Mouse (Mus musculus) stomach, embryonic 15.5 days (tissue): ENCODE measurements around the gene Nwd1. TPM values are rescaled to one million over a fixed set of nuclear protein-coding genes. Genes with fewer than 3 reads are reported as not detected.
A peak's percentile ranks its signal among the peaks of the same experiment; 100 is the strongest.

ENCODE experiments used
- ATAC-seq: fragments of 200-750 bp; cut with Nextera tagmentation; 2 replicates; pipeline ENCODE4 v1.8.0; 2017; ENCODE audit warnings: low read depth, moderate number of reproducible peaks, moderate TSS enrichment; ENCODE audit not compliant: insufficient read depth, low FRiP score
- H3K27ac ChIP-seq: fragments of 300-500 bp; sonication (generic); 2 replicates; pipeline ENCODE4 v1.5.1; 2015; ENCODE audit warnings: mild to moderate bottlenecking, inconsistent platforms
- H3K27me3 ChIP-seq: fragments of 300-500 bp; sonication (generic); replicated peaks from 2 replicates; pipeline ENCODE4 v1.6.1; 2015; ENCODE audit warnings: inconsistent platforms
- H3K36me3 ChIP-seq: fragments of 300-500 bp; sonication (generic); 2 replicates; pipeline ENCODE4 v1.6.1; 2015; ENCODE audit warnings: inconsistent platforms
- H3K4me1 ChIP-seq: fragments of 300-500 bp; sonication (generic); 2 replicates; pipeline ENCODE4 v1.6.1; 2015; ENCODE audit warnings: inconsistent platforms
- H3K4me2 ChIP-seq: fragments of 300-500 bp; sonication (generic); 2 replicates; pipeline ENCODE4 v1.6.1; 2015; ENCODE audit warnings: mild to moderate bottlenecking, inconsistent platforms
- H3K4me3 ChIP-seq: fragments of 300-500 bp; sonication (generic); replicated peaks from 2 replicates; pipeline ENCODE4 v1.5.1; 2015; ENCODE audit warnings: inconsistent platforms
- H3K9ac ChIP-seq: fragments of 300-500 bp; sonication (generic); 2 replicates; pipeline ENCODE4 v1.6.1; 2015; ENCODE audit warnings: inconsistent platforms
- H3K9me3 ChIP-seq: fragments of 300-500 bp; sonication (generic); 2 replicates; pipeline ENCODE4 v1.6.1; 2016; ENCODE audit warnings: inconsistent platforms
- WGBS: fragments of 180-500 bp; shearing (Covaris S2); methylation state at CpG from one replicate; pipeline ENCODE4 v1.1.7; 2015; 5-methylcytosine and 5-hydroxymethylcytosine counted together
- polyA plus RNA-seq: library from polyadenylated mRNA; unstranded; fragments of >200 nt; fragmentation: Nextera tagmentation; extraction: Ambion mirVana; gene quantifications from 2 replicates; pipeline ENCODE4 v1.2.1, GENCODE M21; 2015

Gene Nwd1
- 0.12 and 0.14 TPM in 2 replicates for polyA plus RNA-seq

DNA sequence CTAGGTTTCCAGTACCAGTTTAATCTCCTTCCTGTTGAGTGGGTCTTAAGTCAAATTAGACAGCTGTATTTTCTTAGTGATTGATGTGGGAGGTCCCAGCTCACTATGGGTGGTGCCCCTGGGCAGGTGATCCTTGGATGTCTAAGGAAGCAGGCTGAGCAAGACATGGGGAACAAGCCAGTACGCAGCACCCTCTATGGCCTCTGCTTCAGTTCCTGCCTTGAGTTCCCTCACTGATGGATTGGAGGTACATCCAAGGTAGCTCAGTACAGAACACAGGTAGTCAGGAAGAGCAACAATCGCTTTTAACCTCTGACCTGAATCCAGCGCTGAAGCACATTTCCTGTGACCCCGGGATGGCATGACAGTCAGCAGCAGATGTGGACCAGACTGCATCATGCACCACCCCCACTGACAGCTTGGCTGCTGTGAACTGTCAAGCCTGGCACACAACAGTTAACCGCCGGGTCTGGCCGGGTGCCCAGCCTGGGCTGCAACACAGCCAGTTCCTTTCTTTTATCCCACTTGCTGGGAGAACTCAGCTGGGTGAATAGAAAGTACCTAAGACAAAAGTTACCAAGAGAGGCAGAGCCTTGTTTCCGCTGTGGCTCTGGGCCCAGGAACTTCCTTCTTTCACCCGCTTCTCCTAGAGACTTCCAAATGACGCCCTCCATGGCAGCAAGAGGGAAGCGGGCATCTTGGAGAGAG, at the start of gene Nwd1:
Gene Nwd1, plus strand, starts transcription at position 652 of the 708 bp plus-strand sequence.
- 33% methylated on average over 11 of the region's 11 CpGs for WGBS
- Histone ChIP-seq H3K4me1 (no peaks in the 10 kb centered on the region), H3K4me2 (no peak within 1 kb of the TSS), H3K9me3 (no peaks in the 10 kb centered on the region), H3K9ac (no peak within 1 kb of the TSS), H3K27ac (peak within 1 kb of the TSS; percentile 16; the same call in 1 of the 2 replicates), H3K4me3 (no peak within 1 kb of the TSS), H3K36me3 (no peaks in the 10 kb centered on the region), H3K27me3 (no peaks in the 10 kb centered on the region)
- peak; percentile 35; the same call in 1 of the 2 replicates for ATAC-seq

- WGBS, result 93% methylated on average over 1 of the region's 1 CpGs
- H3K36me3 ChIP-seq, result no peaks in the 10 kb centered on the region
Measured at GRCm38 (mm10) chr8:72642885-72643284, 3.6 kb upstream of the Nwd1 start.

DNA sequence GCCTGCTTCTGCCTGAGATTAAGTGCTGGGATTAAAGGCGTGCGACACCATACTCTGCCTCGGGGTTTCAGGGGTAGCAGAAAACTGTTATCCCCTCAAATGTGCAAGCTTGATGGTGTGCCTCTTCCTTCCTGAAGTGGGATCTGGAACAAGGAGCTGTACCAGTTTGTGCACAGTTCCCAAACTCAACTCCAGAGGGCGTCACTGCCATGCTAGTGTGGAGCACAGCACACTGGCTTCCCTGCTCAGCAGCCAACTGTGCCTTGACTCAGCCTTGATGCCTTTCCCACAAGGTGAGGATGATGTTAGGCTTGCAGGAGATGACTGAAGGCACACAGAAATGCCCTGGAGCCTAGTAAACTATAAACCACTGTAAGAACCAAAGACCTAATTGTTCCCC, 1.9 kb upstream of the Nwd1 start:
- no peaks in the 10 kb centered on the region for H3K27me3 ChIP-seq
- ATAC-seq, result no peak
- H3K4me1 ChIP-seq, result no peaks in the 10 kb centered on the region
- WGBS, result 64% methylated on average over 4 of the region's 4 CpGs
- no peaks in the 10 kb centered on the region for H3K9me3 ChIP-seq
- H3K9ac ChIP-seq, result no peak overlapping the region
- H3K4me2 ChIP-seq, result no peak overlapping the region
- H3K27ac ChIP-seq, result no peak overlapping the region
- no peak overlapping the region for H3K4me3 ChIP-seq
- H3K36me3 ChIP-seq, result no peaks in the 10 kb centered on the region

More at GRCm38 (mm10) chr8:72642885-72643284, 3.6 kb upstream of the Nwd1 start:
- Histone ChIP-seq H3K4me1 (no peaks in the 10 kb centered on the region), H3K27me3 (no peaks in the 10 kb centered on the region), H3K4me2 (no peak overlapping the region), H3K27ac (no peak overlapping the region), H3K9ac (no peak overlapping the region), H3K9me3 (no peaks in the 10 kb centered on the region), H3K4me3 (no peak overlapping the region)
- ATAC-seq, result no peak

DNA sequence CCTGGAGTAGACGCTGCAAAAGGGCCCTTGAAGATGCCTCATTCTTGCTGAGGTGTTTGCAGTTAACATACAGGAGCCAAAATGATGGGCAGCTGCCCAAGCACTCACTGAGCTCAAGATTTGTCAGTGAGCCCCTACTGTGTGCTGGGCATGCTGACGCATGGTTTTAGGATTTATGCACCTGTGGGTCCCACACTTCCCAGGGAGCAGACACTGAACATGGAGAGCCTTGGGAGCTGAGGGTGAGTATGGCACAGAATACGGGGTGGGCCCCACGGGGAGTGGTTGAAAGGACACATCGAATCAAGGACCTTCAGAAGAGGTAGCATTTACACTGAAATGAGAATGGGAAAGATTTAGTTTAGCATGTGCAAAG, 245 bp downstream of the Nwd1 start:
- Histone ChIP-seq H3K36me3 (no peaks in the 10 kb centered on the region), H3K9me3 (no peaks in the 10 kb centered on the region), H3K27me3 (no peaks in the 10 kb centered on the region), H3K4me1 (no peaks in the 10 kb centered on the region), H3K4me2 (no peak overlapping the region), H3K4me3 (no peak overlapping the region), H3K27ac (peak overlapping the region; percentile 16; the same call in 1 of the 2 replicates), H3K9ac (no peak overlapping the region)
- ATAC-seq, result no peak
- 74% methylated on average over 5 of the region's 5 CpGs for WGBS

DNA sequence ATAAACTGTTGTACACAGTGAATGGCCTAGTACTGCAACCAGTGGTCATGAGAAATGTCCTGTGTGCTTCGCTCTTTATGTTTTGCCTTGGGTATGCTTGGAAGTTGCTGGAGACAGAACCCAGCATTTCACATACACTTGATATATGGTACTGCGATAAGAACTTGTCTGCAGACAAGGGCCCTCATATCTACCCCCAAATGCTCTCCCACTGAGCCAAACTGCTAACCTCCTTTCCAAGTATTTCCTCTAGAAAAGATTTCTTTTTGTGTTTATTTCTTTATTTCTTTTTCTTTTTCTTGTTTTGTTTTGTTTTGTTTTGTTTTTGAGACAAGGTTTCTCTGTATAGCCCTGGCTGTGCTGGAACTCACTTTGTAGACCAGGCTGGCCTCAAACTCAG, 4.2 kb downstream of the Nwd1 start:
- no peak overlapping the region for H3K27ac ChIP-seq
- no peaks in the 10 kb centered on the region for H3K36me3 ChIP-seq
- no peaks in the 10 kb centered on the region for H3K27me3 ChIP-seq
- H3K4me1 ChIP-seq, result 0 out of 2 replicates have a peak, but pooled peaks cover 3% of the 10 kb centered on the region
- no peak for ATAC-seq
- WGBS, result 84% methylated on average over 2 of the region's 2 CpGs
- no peak overlapping the region for H3K4me3 ChIP-seq
- no peak overlapping the region for H3K4me2 ChIP-seq
- no peaks in the 10 kb centered on the region for H3K9me3 ChIP-seq
- H3K9ac ChIP-seq, result no peak overlapping the region

DNA sequence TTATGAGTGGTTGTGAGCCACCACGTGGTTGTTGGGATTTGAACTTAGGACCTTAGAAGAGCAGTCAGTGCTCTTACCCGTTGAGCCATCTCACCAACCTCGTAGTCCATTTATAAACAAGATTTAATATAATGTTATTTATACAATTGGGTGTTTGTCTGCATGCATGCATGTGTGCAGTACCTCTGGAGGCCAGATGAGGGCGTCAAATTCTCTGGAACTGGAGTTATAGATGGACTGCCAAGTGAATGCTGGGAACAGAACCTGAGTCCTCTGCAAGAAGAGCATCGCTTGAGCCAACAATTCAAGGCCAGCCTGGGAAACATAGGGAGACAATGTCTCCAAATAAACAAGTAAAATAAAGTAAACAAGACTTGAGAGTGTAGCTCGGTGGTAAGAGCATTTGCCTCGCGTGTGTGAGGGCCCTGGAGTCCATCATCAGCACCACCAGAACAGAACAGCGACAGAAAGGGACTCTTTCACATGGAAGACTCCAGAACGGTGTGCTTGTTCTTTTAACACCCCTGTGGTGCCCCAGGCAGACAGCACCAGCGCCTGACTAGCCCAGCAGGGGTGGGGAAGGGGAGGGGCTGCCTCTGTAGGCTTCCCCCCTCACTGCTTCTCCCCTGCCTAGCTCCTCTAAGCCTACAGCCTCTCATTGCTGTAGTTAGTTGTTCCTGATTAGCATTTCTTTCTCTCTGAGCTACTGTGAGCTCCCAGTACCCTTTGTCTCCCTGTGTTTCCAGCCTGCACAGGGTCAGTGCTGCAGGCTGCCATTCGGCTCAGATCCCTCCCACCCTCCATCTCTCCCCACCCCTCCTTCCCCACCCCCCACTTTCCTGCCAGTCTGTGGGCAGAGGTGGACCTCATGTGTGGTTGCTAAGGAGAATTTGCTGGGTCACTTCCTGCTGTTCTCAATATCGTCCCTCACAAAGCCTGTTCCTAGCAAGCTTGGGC, 8.3 kb downstream of the Nwd1 start:
- Histone ChIP-seq H3K27ac (peak overlapping the region; percentile 76), H3K27me3 (no peaks in the 10 kb centered on the region), H3K4me2 (peak overlapping the region; percentile 16), H3K36me3 (no peaks in the 10 kb centered on the region), H3K9me3 (no peaks in the 10 kb centered on the region), H3K4me3 (no peak overlapping the region), H3K4me1 (0 out of 2 replicates have a peak, but pooled peaks cover 3% of the 10 kb centered on the region), H3K9ac (no peak overlapping the region)
- 20% methylated on average over 13 of the region's 13 CpGs for WGBS
- ATAC-seq, result peak; percentile 48; the same call in 1 of the 2 replicates

DNA sequence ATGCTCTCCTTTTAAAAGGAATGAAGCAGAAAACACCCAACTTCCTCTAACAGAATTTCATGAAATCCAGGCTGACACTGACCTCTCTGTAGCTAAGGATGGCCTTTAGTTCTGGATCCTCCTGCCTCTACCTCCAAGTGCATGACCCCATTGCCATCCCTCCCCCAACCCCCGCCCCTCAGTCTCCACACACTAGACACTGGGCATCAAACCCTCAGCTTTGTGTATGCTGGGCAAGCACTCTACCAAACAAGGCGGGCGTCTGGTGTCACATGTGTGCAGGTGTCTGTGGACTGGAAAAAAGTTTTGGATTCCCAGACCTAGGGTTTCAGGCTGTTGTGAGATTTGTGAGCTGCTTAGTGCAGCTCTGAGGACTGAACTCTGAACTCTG, 9.0 kb downstream of the Nwd1 start:
- WGBS, result 64% methylated on average over 3 of the region's 3 CpGs
- 0 out of 2 replicates have a peak, but pooled peaks cover 3% of the 10 kb centered on the region for H3K4me1 ChIP-seq
- no peak for ATAC-seq
- no peak overlapping the region for H3K9ac ChIP-seq
- H3K27me3 ChIP-seq, result no peaks in the 10 kb centered on the region
- no peaks in the 10 kb centered on the region for H3K9me3 ChIP-seq
- peak overlapping the region; percentile 63 for H3K27ac ChIP-seq
- H3K4me2 ChIP-seq, result no peak overlapping the region
- no peak overlapping the region for H3K4me3 ChIP-seq
- H3K36me3 ChIP-seq, result no peaks in the 10 kb centered on the region

DNA sequence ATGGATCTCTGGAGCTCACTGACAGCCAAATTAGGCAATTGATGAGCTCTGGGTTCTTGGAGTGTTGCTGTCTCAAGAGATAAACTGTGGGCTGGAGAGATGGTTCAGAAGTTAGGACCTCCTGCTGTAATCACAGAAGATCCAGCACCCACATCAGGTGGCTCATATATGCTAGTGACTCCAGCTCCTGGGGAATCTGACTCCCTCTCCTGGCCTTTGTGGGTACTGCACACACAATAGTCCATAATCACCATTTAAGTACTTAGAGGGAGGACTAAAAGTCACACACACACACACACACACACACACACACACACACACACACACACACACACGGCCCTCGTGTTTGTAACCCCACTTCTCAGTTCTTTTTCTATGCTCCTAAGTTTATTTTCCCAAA, 13.5 kb downstream of the Nwd1 start:
- H3K27me3 ChIP-seq, result no peaks in the 10 kb centered on the region

DNA sequence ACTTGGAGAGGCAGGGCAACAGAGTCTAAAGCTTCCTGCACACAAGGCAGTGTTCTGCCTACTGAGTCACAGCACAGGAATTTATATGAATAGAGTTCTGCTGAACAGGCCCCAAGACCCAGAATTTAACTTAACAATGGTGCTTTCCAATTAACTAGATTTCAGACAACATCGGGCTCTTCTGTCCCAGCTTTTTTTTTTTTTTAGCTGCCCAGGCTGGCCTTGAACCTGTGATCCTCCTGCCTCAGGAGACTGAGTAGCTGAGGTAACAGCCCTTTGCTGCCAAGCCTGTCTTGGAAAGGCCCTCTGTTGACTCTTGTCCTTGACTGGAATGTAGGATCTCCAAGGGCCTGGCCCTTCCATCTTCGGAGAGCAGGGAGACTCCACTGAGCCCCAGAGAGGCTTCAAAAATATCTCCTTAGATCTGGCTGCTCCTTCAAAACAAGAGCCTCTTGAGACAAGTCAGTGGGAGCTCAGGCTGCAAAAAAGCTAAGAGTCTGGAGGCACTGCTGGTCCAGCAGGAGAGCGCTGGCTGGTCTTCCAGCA, 17.7 kb downstream of the Nwd1 start:
- 72% methylated on average over 3 of the region's 3 CpGs for WGBS
- no peaks in the 10 kb centered on the region for H3K4me1 ChIP-seq
- no peak overlapping the region for H3K9ac ChIP-seq
- H3K27me3 ChIP-seq, result no peaks in the 10 kb centered on the region
- H3K27ac ChIP-seq, result no peak overlapping the region
- no peaks in the 10 kb centered on the region for H3K36me3 ChIP-seq
- H3K4me3 ChIP-seq, result no peak overlapping the region
- H3K4me2 ChIP-seq, result no peak overlapping the region
- H3K9me3 ChIP-seq, result no peaks in the 10 kb centered on the region
- no peak for ATAC-seq

More for the DNA sequence above, 13.5 kb downstream of the Nwd1 start:
- 80% methylated on average over 2 of the region's 2 CpGs for WGBS
- no peak for ATAC-seq
- no peak overlapping the region for H3K4me3 ChIP-seq
- H3K36me3 ChIP-seq, result no peaks in the 10 kb centered on the region
- H3K9ac ChIP-seq, result no peak overlapping the region
- no peaks in the 10 kb centered on the region for H3K9me3 ChIP-seq
- 0 out of 2 replicates have a peak, but pooled peaks cover 3% of the 10 kb centered on the region for H3K4me1 ChIP-seq
- no peak overlapping the region for H3K27ac ChIP-seq
- no peak overlapping the region for H3K4me2 ChIP-seq

- no peak; the same call in 1 of the 2 replicates for ATAC-seq
Measured at GRCm38 (mm10) chr8:72664757-72665156, 18.2 kb downstream of the Nwd1 start.

GRCm38 (mm10) chr8:72665405-72665804, 18.9 kb downstream of the Nwd1 start:
- no peak overlapping the region for H3K4me3 ChIP-seq
- 53% methylated on average over 5 of the region's 5 CpGs for WGBS
- H3K27me3 ChIP-seq, result no peaks in the 10 kb centered on the region
- H3K36me3 ChIP-seq, result no peaks in the 10 kb centered on the region
- H3K27ac ChIP-seq, result no peak overlapping the region
- peak; percentile 47 for ATAC-seq
- H3K4me1 ChIP-seq, result no peaks in the 10 kb centered on the region
- no peak overlapping the region for H3K9ac ChIP-seq
- no peak overlapping the region for H3K4me2 ChIP-seq
- H3K9me3 ChIP-seq, result no peaks in the 10 kb centered on the region

More at GRCm38 (mm10) chr8:72664757-72665156, 18.2 kb downstream of the Nwd1 start:
- H3K4me2 ChIP-seq, result no peak overlapping the region
- no peak overlapping the region for H3K9ac ChIP-seq
- H3K27ac ChIP-seq, result no peak overlapping the region
- H3K9me3 ChIP-seq, result no peaks in the 10 kb centered on the region
- no peak overlapping the region for H3K4me3 ChIP-seq
- H3K36me3 ChIP-seq, result no peaks in the 10 kb centered on the region
- no peaks in the 10 kb centered on the region for H3K4me1 ChIP-seq
- 65% methylated on average over 5 of the region's 5 CpGs for WGBS
- H3K27me3 ChIP-seq, result no peaks in the 10 kb centered on the region
